Mouse (Mus musculus): ENCODE measurements around the gene Olfr1367. TPM values are rescaled to one million over a fixed set of nuclear protein-coding genes. Genes with fewer than 3 reads are reported as not detected.

Gene Olfr1367
- polyA plus RNA-seq, 1 experiment from 2014 or later = not detected

GRCm38 (mm10) chr13:21397486-21397885, 50.8 kb downstream of the Olfr1367 start:
- Histone ChIP-seq H3K27ac (no peak overlapping the region), H3K4me1 (peaks cover 27% of the 10 kb centered on the region), H3K27me3 (replicated peaks) (no peaks in the 10 kb centered on the region), H3K9me3 (replicated peaks) (no peaks in the 10 kb centered on the region), H3K9ac (no peak overlapping the region), H3K36me3 (peaks cover 66% of the 10 kb centered on the region), H3K4me2 (no peak overlapping the region), H3K4me3 (no peak overlapping the region)
- ATAC-seq = no peak
- WGBS (ENCODE audit: insufficient replicate concordance) = 72% methylated on average over 2 of the region's 2 CpGs

Small RNAs within 50 kb of the gene (microRNA-seq; reads per million reads assigned to microRNA genes)
- gene Mir6942 = not detected

Other genes starting within 250 kb of the Olfr1367 start
- gene Olfr1369-ps1, start 235.4 kb upstream of the Olfr1367 start, polyA plus RNA-seq (2016; fragmentation: Nextera tagmentation; extraction: Ambion mirVana) = 0.10 TPM in 2 replicates
- not detected in 2 replicates for gene Olfr263, start 217.3 kb upstream of the Olfr1367 start, polyA plus RNA-seq (2016; fragmentation: Nextera tagmentation; extraction: Ambion mirVana)
- not detected in 2 replicates for gene Olfr1368, start 201.0 kb upstream of the Olfr1367 start, polyA plus RNA-seq (2016; fragmentation: Nextera tagmentation; extraction: Ambion mirVana)
- gene Trim27, start 167.5 kb upstream of the Olfr1367 start, polyA plus RNA-seq (2016; fragmentation: Nextera tagmentation; extraction: Ambion mirVana) = 129 and 132 TPM in 2 replicates
- not detected in 2 replicates for gene Gpx5, start 54.2 kb upstream of the Olfr1367 start, polyA plus RNA-seq (2016; fragmentation: Nextera tagmentation; extraction: Ambion mirVana)
- not detected in 2 replicates for gene Gpx6, start 34.8 kb upstream of the Olfr1367 start, polyA plus RNA-seq (2016; fragmentation: Nextera tagmentation; extraction: Ambion mirVana)
- gene Zscan12, start 15.9 kb downstream of the Olfr1367 start, polyA plus RNA-seq (2016; fragmentation: Nextera tagmentation; extraction: Ambion mirVana) = 5.5 and 5.8 TPM in 2 replicates
- gene Zkscan3, start 55.8 kb downstream of the Olfr1367 start, polyA plus RNA-seq (2016; fragmentation: Nextera tagmentation; extraction: Ambion mirVana) = 34.8 and 36.2 TPM in 2 replicates
- gene Pgbd1, start 94.1 kb downstream of the Olfr1367 start, polyA plus RNA-seq (2016; fragmentation: Nextera tagmentation; extraction: Ambion mirVana) = 1.6 and 2.1 TPM in 2 replicates
- gene Zscan26, start 106.8 kb downstream of the Olfr1367 start, polyA plus RNA-seq (2016; fragmentation: Nextera tagmentation; extraction: Ambion mirVana) = 9.1 and 10.4 TPM in 2 replicates
- gene Nkapl, start 121.6 kb downstream of the Olfr1367 start, polyA plus RNA-seq (2016; fragmentation: Nextera tagmentation; extraction: Ambion mirVana) = 0.43 and 0.78 TPM in 2 replicates
- gene Zkscan4, start 132.0 kb downstream of the Olfr1367 start, polyA plus RNA-seq (2016; fragmentation: Nextera tagmentation; extraction: Ambion mirVana) = 0.62 and 0.78 TPM in 2 replicates
- gene Gm10065, start 132.5 kb downstream of the Olfr1367 start, polyA plus RNA-seq (2016; fragmentation: Nextera tagmentation; extraction: Ambion mirVana) = not detected in 2 replicates
- gene AK157302, start 148.3 kb downstream of the Olfr1367 start, polyA plus RNA-seq (2016; fragmentation: Nextera tagmentation; extraction: Ambion mirVana) = 0.56 TPM in 2 replicates
- gene Gm11273, start 154.5 kb downstream of the Olfr1367 start, polyA plus RNA-seq (2016; fragmentation: Nextera tagmentation; extraction: Ambion mirVana) = 4.7 and 6.3 TPM in 2 replicates
- 2.6 and 2.8 TPM in 2 replicates for gene Zkscan8, start 184.2 kb downstream of the Olfr1367 start, polyA plus RNA-seq (2016; fragmentation: Nextera tagmentation; extraction: Ambion mirVana)
- 0.05 TPM in 1 of 2 replicates, not detected in the other for gene Olfr1366, start 195.9 kb downstream of the Olfr1367 start, polyA plus RNA-seq (2016; fragmentation: Nextera tagmentation; extraction: Ambion mirVana)
- not detected in 2 replicates for gene Olfr1535, start 213.0 kb downstream of the Olfr1367 start, polyA plus RNA-seq (2016; fragmentation: Nextera tagmentation; extraction: Ambion mirVana)
- gene Olfr1364, start 234.8 kb downstream of the Olfr1367 start, polyA plus RNA-seq (2016; fragmentation: Nextera tagmentation; extraction: Ambion mirVana) = not detected in 2 replicates

All from liver, embryonic 12.5 days (tissue).